Mouse (Mus musculus): ENCODE measurements at regions not wholly inside any gene's neighbourhood (a gene's known extent, or its start where the extent isn't known, plus 50 kb on each side); places are given as distances from the start of the nearest gene placed in this dataset.

DNA sequence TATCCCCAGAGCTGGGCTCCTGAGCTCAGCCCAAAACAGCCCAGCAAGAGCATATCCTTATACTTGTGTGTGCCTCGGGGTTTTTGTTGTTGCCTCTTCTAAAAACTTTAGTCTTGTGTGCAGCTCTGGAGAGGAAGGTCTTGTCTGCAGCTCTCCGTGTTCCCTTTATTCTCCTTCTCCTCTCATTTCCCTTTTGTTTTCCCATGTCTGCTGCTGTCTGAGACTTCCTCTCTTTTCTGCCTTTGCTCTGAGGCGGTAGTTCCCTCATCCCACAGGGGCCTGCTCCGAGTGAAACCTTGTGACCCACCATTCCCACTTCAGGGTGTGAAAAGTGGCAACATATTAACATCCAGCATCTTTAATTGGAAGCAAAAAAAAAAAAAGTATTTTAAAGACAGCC, 51.5 kb upstream of the Bach2 start:
- no peak overlapping the region for H3K4me2 ChIP-seq
- H3K4me3 ChIP-seq (replicated peaks): no peak overlapping the region
- H3K36me3 ChIP-seq: no peaks in the 10 kb centered on the region
- no peaks in the 10 kb centered on the region for H3K27me3 ChIP-seq (replicated peaks)
- no peaks in the 10 kb centered on the region for H3K9me3 ChIP-seq
- WGBS: 59% methylated on average over 4 of the region's 4 CpGs
- no peaks in the 10 kb centered on the region for H3K4me1 ChIP-seq
- ATAC-seq (ENCODE audit: insufficient read depth, low FRiP score, low read depth): no peak
- H3K27ac ChIP-seq: no peak overlapping the region
- H3K9ac ChIP-seq: no peak overlapping the region

DNA sequence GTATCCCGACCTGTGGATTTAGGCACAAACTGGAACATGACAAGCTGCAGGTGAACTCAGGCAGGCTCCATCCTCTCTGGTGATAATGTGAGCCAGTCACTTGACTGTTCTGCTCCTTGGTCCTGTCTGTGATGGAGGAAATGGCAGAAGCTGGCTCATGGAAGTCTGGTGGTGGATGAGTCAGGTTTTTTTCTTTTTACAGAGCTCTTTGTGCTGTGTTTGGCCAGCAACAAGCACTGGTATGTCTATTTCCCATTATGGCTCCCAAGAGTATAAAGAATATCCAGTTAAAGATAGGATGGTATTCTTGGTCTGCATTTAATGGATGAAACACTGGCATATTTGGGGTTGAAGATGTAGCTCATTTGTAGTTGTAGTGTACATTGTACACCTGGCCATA, 50.5 kb upstream of the Bach2 start:
- no peaks in the 10 kb centered on the region for H3K4me1 ChIP-seq
- H3K9ac ChIP-seq: no peak overlapping the region
- H3K27me3 ChIP-seq (replicated peaks): no peaks in the 10 kb centered on the region
- no peak for ATAC-seq (ENCODE audit: insufficient read depth, low FRiP score, low read depth)
- H3K9me3 ChIP-seq: no peaks in the 10 kb centered on the region
- 85% methylated on average over 1 of the region's 1 CpGs for WGBS
- no peak overlapping the region for H3K27ac ChIP-seq
- H3K4me2 ChIP-seq: no peak overlapping the region
- no peaks in the 10 kb centered on the region for H3K36me3 ChIP-seq
- no peak overlapping the region for H3K4me3 ChIP-seq (replicated peaks)

DNA sequence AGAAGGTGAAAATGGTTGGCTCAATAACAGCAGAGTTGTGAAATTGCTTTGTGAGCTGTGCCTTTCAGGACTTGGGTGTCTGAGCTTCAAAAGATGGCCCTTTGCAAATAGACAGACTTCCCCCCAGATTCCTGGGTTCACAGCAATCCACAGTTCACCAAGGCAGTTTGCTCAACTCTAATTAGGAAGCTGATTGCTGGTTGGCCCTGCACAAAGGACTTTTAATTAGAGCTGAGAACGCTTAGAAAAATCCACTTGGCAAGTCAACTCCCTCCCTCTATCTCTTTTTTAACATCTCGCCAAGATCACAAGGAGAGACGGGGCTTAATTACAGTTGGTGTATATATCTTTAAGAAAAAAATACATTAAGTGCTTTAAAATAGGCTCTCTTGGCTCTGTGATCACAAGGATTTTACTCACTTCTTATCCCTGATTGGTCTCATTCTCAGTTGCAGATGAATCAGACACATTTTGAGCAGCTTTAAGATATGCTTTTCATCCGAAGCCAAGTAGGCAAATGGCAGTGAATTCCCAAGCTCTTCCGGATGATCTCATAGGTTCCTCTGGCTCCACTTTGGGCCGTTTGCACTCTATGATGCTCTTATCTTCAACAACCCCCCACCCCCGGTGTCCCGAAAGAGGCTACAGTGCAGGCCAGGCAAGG, 49.7 kb upstream of the Bach2 start:
- no peak overlapping the region for H3K4me2 ChIP-seq
- no peaks in the 10 kb centered on the region for H3K9me3 ChIP-seq
- no peak overlapping the region for H3K9ac ChIP-seq
- H3K4me1 ChIP-seq: no peaks in the 10 kb centered on the region
- no peaks in the 10 kb centered on the region for H3K27me3 ChIP-seq (replicated peaks)
- H3K4me3 ChIP-seq (replicated peaks): no peak overlapping the region
- WGBS: 60% methylated on average over 8 of the region's 8 CpGs
- H3K36me3 ChIP-seq: no peaks in the 10 kb centered on the region
- no peak for ATAC-seq (ENCODE audit: insufficient read depth, low FRiP score, low read depth)
- H3K27ac ChIP-seq: no peak overlapping the region
